ENCODE assay signal across 23 mouse cellular contexts in the genomic region with DNA sequence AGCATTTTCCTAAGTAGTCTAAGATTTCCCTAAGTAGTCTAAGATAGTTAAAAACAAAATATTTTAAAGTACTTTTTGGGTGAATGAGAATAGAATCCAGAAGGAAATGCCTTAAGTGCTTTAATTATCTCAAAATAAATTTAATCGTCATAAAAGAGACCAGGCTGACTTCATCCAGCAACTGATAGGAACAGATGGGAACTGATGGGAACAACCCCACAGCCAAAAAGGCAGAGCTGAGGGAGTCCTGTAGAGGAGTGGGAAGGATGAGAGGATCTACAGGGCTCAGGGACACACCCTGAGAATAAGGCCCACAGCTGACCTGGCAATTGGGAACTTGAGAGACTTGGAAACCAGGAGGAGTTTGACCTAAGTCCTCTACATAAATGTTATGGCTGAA.
A peak's percentile ranks its signal among the peaks of the same experiment; 100 is the strongest.
DNase-seq lines count a peak whose midpoint lies in the region; ATAC-seq and TF ChIP-seq lines count a peak whose summit lies in the region.
"Had no signal": no experiment of that assay in that cellular context is flagged by ENCODE, and none has a peak within 500 bp of the region (broad histone marks: within the 10 kb centered on the region; RNA-seq: fewer than 3 reads in every experiment).

No protein-coding gene starts in this region.

- H3K27ac ChIP-seq in left cerebral cortex, adult 2 months, result peak overlapping the region; percentile 4; the same call in 1 of the 2 replicates
- no peak overlapping the region for H3K27ac ChIP-seq in midbrain, embryonic 13.5 days
- H3K27ac ChIP-seq: embryonic facial prominence, embryonic 12.5 days; forebrain, embryonic 12.5 days; heart, adult 2 months; heart, embryonic 15.5 days; hindbrain, embryonic 10.5 days; hindbrain, embryonic 14.5 days had no signal

- H3K27me3 ChIP-seq in midbrain, embryonic 13.5 days, result no peaks in the 10 kb centered on the region
- H3K27me3 ChIP-seq: embryonic facial prominence, embryonic 12.5 days; forebrain, embryonic 12.5 days; heart, embryonic 15.5 days had no signal

- H3K4me2 ChIP-seq in midbrain, embryonic 13.5 days (replicated peaks), result no peak overlapping the region
- H3K4me2 ChIP-seq: embryonic facial prominence, embryonic 12.5 days; forebrain, embryonic 12.5 days; heart, embryonic 11.5 days; heart, embryonic 15.5 days; hindbrain, embryonic 14.5 days had no signal

- H3K4me3 ChIP-seq in left cerebral cortex, adult 2 months, result no peak overlapping the region
- no peak overlapping the region for H3K4me3 ChIP-seq in midbrain, embryonic 13.5 days (replicated peaks)
- H3K4me3 ChIP-seq: embryonic facial prominence, embryonic 12.5 days; forebrain, embryonic 12.5 days; heart, adult 2 months; heart, embryonic 15.5 days; hindbrain, embryonic 10.5 days had no signal

- ATAC-seq in midbrain, embryonic 13.5 days, result no peak
- ATAC-seq: forebrain, embryonic 16.5 days had no signal

- no peaks in the 10 kb centered on the region for H3K36me3 ChIP-seq in midbrain, embryonic 13.5 days
- H3K36me3 ChIP-seq: embryonic facial prominence, embryonic 12.5 days; forebrain, embryonic 12.5 days; heart, embryonic 15.5 days; hindbrain, embryonic 10.5 days had no signal

- DNase-seq in left cerebral cortex, adult 2 months (ENCODE audit: extremely low spot score in 1 of 2, low spot score in 2 of 2), result no peak
- no peak for DNase-seq in left cerebral cortex, adult 11 months (ENCODE audit: low spot score)
- peak; percentile 30 to 62 for DNase-seq in right cerebral cortex, postnatal 10 days (ENCODE audit: low spot score in 2 of 2)
- no peak for DNase-seq in right cerebral cortex, postnatal 4 days
- peak; percentile 4 to 14 for DNase-seq in frontal cortex, adult 2 months (ENCODE audit: extremely low spot score in 1 of 2, low spot score in 1 of 2)
- DNase-seq in telencephalon, adult 2 months (ENCODE audit: low read depth, low spot score), result peak; percentile 58
- no peak for DNase-seq in heart, postnatal 25 days (ENCODE audit: low spot score)
- DNase-seq: adrenal gland, adult 8-10 months; adrenal gland, postnatal 36 days; cerebellum, adult 11-12 months; cerebellum, adult 9-10 months; cerebellum, postnatal 25 days; gastrocnemius, postnatal 14 days; heart, adult 2 months; heart, postnatal 14 days had no signal

- no peak for TF ChIP-seq CTCF in left cerebral cortex, adult 2 months (IDR thresholded peaks at IDR 0.05)

- no peaks in the 10 kb centered on the region for H3K4me1 ChIP-seq in midbrain, embryonic 13.5 days (replicated peaks)
- H3K4me1 ChIP-seq: embryonic facial prominence, embryonic 12.5 days; forebrain, embryonic 12.5 days; heart, embryonic 15.5 days; hindbrain, embryonic 10.5 days had no signal

- H3K9ac ChIP-seq in midbrain, embryonic 13.5 days (replicated peaks), result no peak overlapping the region
- H3K9ac ChIP-seq: embryonic facial prominence, embryonic 12.5 days; forebrain, embryonic 12.5 days; heart, embryonic 15.5 days; hindbrain, embryonic 14.5 days had no signal

- 90% methylated on average over 1 of the region's 1 CpGs for WGBS in midbrain, embryonic 13.5 days

- intact Hi-C loops in left cerebral cortex, adult 2 months (cut with DNase I), result no loop called here
- intact Hi-C loops in heart, postnatal 25 days (cut with DNase I), result no loop called here

- no peaks in the 10 kb centered on the region for H3K9me3 ChIP-seq in midbrain, embryonic 13.5 days
- H3K9me3 ChIP-seq: embryonic facial prominence, embryonic 12.5 days; forebrain, embryonic 12.5 days; heart, embryonic 15.5 days; hindbrain, embryonic 10.5 days had no signal

Comparison
In these comparisons a context has a peak if more than half of its experiments do, and no peak if none do; other contexts are left out.
1. DNase-seq: peak in right cerebral cortex, postnatal 10 days (2 of 2), frontal cortex, adult 2 months (2 of 2) and telencephalon, adult 2 months (single experiment); none in left cerebral cortex, adult 2 months (0 of 2), left cerebral cortex, adult 11 months (single experiment), right cerebral cortex, postnatal 4 days (single experiment) and heart, postnatal 25 days (single experiment).